ENCODE assay signal across 25 mouse cellular contexts in the genomic region with DNA sequence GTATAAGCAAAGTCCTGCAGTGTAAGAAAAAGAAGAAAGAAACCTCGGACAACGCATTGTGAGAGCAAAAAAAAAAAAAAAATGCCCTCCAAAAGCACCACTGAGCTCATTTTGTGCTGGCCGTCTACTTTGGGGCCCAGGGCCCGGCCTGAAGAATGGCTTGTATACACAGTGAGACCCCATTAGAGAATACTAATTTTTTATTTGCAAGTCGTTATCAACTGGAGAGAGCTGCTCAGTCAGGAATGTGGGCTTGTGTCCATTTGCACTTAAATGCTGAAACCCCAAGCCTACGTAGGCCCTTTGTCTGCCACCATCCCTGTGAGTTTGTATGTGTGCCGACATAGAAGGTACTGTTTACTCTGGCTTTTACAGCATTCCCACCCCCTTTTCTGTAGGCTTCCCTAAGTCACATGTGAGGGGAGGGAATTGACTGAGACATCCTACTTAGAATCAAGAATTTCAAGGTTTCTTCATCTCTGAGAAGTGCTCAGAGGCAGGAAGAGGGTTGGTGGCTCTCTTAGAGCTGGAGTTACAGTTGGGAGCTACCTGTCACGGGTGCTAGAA. TPM values are rescaled to one million over a fixed set of nuclear protein-coding genes. Genes with fewer than 3 reads are reported as not detected.
A peak's percentile ranks its signal among the peaks of the same experiment; 100 is the strongest.
DNase-seq lines count a peak whose midpoint lies in the region; ATAC-seq and TF ChIP-seq lines count a peak whose summit lies in the region.
"Had no signal": no experiment of that assay in that cellular context is flagged by ENCODE, and none has a peak within 500 bp of the region (broad histone marks: within the 10 kb centered on the region; RNA-seq: fewer than 3 reads in every experiment).

No protein-coding gene starts in this region.

- no peak for TF ChIP-seq EP300 in stomach, postnatal 0 days (optimal IDR thresholded peaks at IDR 0.05)

- H3K9ac ChIP-seq in hindbrain, embryonic 11.5 days (ENCODE audit: low read depth, low read length): no peak overlapping the region
- H3K9ac ChIP-seq in stomach, embryonic 14.5 days (replicated peaks; ENCODE audit: low read depth, low read length): no peak overlapping the region
- no peak overlapping the region for H3K9ac ChIP-seq in stomach, postnatal 0 days (ENCODE audit: low read length)
- no peak overlapping the region for H3K9ac ChIP-seq in hindbrain, embryonic 16.5 days (ENCODE audit: low read depth, low read length)
- H3K9ac ChIP-seq: limb, embryonic 12.5 days; liver, embryonic 13.5 days; neural tube, embryonic 12.5 days had no signal

- DNase-seq in hindbrain, embryonic 11.5 days (ENCODE audit: low spot score): peak; percentile 11
- no peak for DNase-seq in hindbrain, embryonic 10.5 days (ENCODE audit: low spot score)
- no peak for DNase-seq in stomach, postnatal 0 days (ENCODE audit: low spot score)
- DNase-seq in gastrocnemius, postnatal 14 days: no peak
- DNase-seq in ovary, postnatal 36 days (ENCODE audit: low spot score): no peak
- DNase-seq: cerebellum, postnatal 25 days; gastrocnemius, postnatal 36 days; heart, postnatal 10 days; kidney, adult 8-10 months; kidney, postnatal 25 days; liver, embryonic 13.5 days; right cerebral cortex, postnatal 25 days; thymus, adult 18-20 months had no signal

- no peaks in the 10 kb centered on the region for H3K9me3 ChIP-seq in hindbrain, embryonic 11.5 days (ENCODE audit: control insufficient read depth, low read length)
- no peaks in the 10 kb centered on the region for H3K9me3 ChIP-seq in hindbrain, embryonic 10.5 days
- no peaks in the 10 kb centered on the region for H3K9me3 ChIP-seq in stomach, embryonic 14.5 days (ENCODE audit: control insufficient read depth, low read depth, low read length)
- no peaks in the 10 kb centered on the region for H3K9me3 ChIP-seq in stomach, postnatal 0 days (ENCODE audit: control insufficient read depth, low read length)
- no peaks in the 10 kb centered on the region for H3K9me3 ChIP-seq in hindbrain, embryonic 16.5 days (ENCODE audit: control insufficient read depth, low read length)
- H3K9me3 ChIP-seq: embryonic facial prominence, embryonic 10.5 days; G1E; heart, embryonic 10.5 days; limb, embryonic 12.5 days; liver, embryonic 13.5 days; neural tube, embryonic 12.5 days had no signal

- H3K4me2 ChIP-seq in hindbrain, embryonic 11.5 days (replicated peaks; ENCODE audit: low read depth, low read length): no peak overlapping the region
- no peak overlapping the region for H3K4me2 ChIP-seq in stomach, embryonic 14.5 days (replicated peaks; ENCODE audit: low read depth, low read length)
- no peak overlapping the region for H3K4me2 ChIP-seq in stomach, postnatal 0 days (replicated peaks; ENCODE audit: low read depth)
- H3K4me2 ChIP-seq in hindbrain, embryonic 16.5 days (ENCODE audit: low read length): no peak overlapping the region
- H3K4me2 ChIP-seq: limb, embryonic 12.5 days; liver, embryonic 13.5 days; neural tube, embryonic 12.5 days had no signal

- ATAC-seq in hindbrain, embryonic 11.5 days (ENCODE audit: low FRiP score): peak; percentile 53; the same call in 1 of the 2 replicates
- ATAC-seq in stomach, embryonic 14.5 days (ENCODE audit: insufficient number of reproducible peaks, insufficient read depth, low FRiP score, low read depth): 0 out of 2 replicates have a peak, but pooled peaks have one; percentile 37
- no peak for ATAC-seq in stomach, postnatal 0 days (ENCODE audit: low FRiP score, low TSS enrichment)
- 0 out of 2 replicates have a peak, but pooled peaks have one; percentile 24 for ATAC-seq in hindbrain, embryonic 16.5 days
- ATAC-seq: inflammation-experienced regulatory T-cells, adult 6 months had no signal

- no peak overlapping the region for H3K27ac ChIP-seq in hindbrain, embryonic 11.5 days (ENCODE audit: low read depth, low read length)
- no peak overlapping the region for H3K27ac ChIP-seq in hindbrain, embryonic 10.5 days
- H3K27ac ChIP-seq in stomach, embryonic 14.5 days (ENCODE audit: low read length): peak overlapping the region; percentile 27; the same call in 1 of the 2 replicates
- no peak overlapping the region for H3K27ac ChIP-seq in stomach, postnatal 0 days (replicated peaks)
- H3K27ac ChIP-seq in hindbrain, embryonic 16.5 days (ENCODE audit: low read depth, low read length): peak overlapping the region; percentile 48; the same call in 1 of the 2 replicates
- H3K27ac ChIP-seq: embryonic facial prominence, embryonic 10.5 days; heart, embryonic 10.5 days; limb, embryonic 12.5 days; liver, embryonic 13.5 days; macrophage; neural tube, embryonic 12.5 days had no signal

- H3K4me1 ChIP-seq in hindbrain, embryonic 11.5 days (replicated peaks; ENCODE audit: control insufficient read depth, insufficient read depth, low read length): no peaks in the 10 kb centered on the region
- H3K4me1 ChIP-seq in hindbrain, embryonic 10.5 days (replicated peaks): peaks cover 4% of the 10 kb centered on the region; the same call in 1 of the 2 replicates
- H3K4me1 ChIP-seq in stomach, embryonic 14.5 days (ENCODE audit: control insufficient read depth, insufficient read depth, low read length): no peaks in the 10 kb centered on the region
- H3K4me1 ChIP-seq in stomach, postnatal 0 days (replicated peaks; ENCODE audit: control insufficient read depth, insufficient read depth): no peaks in the 10 kb centered on the region
- H3K4me1 ChIP-seq in hindbrain, embryonic 16.5 days (ENCODE audit: control insufficient read depth, insufficient read depth, low read depth, low read length): no peaks in the 10 kb centered on the region
- H3K4me1 ChIP-seq: embryonic facial prominence, embryonic 10.5 days; heart, embryonic 10.5 days; limb, embryonic 12.5 days; liver, embryonic 13.5 days; neural tube, embryonic 12.5 days had no signal

- intact Hi-C loops in gastrocnemius, postnatal 14 days (cut with DNase I; ENCODE audit: low total_unique reads): no loop called here

- no peaks in the 10 kb centered on the region for H3K27me3 ChIP-seq in hindbrain, embryonic 11.5 days (ENCODE audit: control insufficient read depth, insufficient read depth, low read length)
- H3K27me3 ChIP-seq in hindbrain, embryonic 10.5 days (ENCODE audit: insufficient read depth, poor library complexity, severe bottlenecking): no peaks in the 10 kb centered on the region
- H3K27me3 ChIP-seq in stomach, embryonic 14.5 days (ENCODE audit: control insufficient read depth, insufficient read depth, low read length): no peaks in the 10 kb centered on the region
- H3K27me3 ChIP-seq in stomach, postnatal 0 days (ENCODE audit: control insufficient read depth, insufficient read depth, low read length): no peaks in the 10 kb centered on the region
- H3K27me3 ChIP-seq in hindbrain, embryonic 16.5 days (replicated peaks; ENCODE audit: control insufficient read depth, insufficient read depth, low read length): no peaks in the 10 kb centered on the region
- H3K27me3 ChIP-seq: limb, embryonic 12.5 days; liver, embryonic 13.5 days; neural tube, embryonic 12.5 days had no signal

- no peak for TF ChIP-seq CTCF in stomach, postnatal 0 days (IDR thresholded peaks at IDR 0.05; ENCODE audit: low read depth)

- H3K36me3 ChIP-seq in hindbrain, embryonic 11.5 days (ENCODE audit: control insufficient read depth, insufficient read depth, low read length): no peaks in the 10 kb centered on the region
- peaks cover 33% of the 10 kb centered on the region for H3K36me3 ChIP-seq in hindbrain, embryonic 10.5 days
- peaks cover 9% of the 10 kb centered on the region; the same call in 1 of the 2 replicates for H3K36me3 ChIP-seq in stomach, embryonic 14.5 days (ENCODE audit: control insufficient read depth, insufficient read depth, low read length)
- no peaks in the 10 kb centered on the region for H3K36me3 ChIP-seq in stomach, postnatal 0 days (ENCODE audit: control insufficient read depth, insufficient read depth, low read length)
- peaks cover 8% of the 10 kb centered on the region for H3K36me3 ChIP-seq in hindbrain, embryonic 16.5 days (ENCODE audit: control insufficient read depth, insufficient read depth, low read length)

- WGBS in hindbrain, embryonic 11.5 days: 52% methylated on average over 8 of the region's 8 CpGs
- 57% methylated on average over 8 of the region's 8 CpGs for WGBS in hindbrain, embryonic 10.5 days
- WGBS in stomach, embryonic 14.5 days: 31% methylated on average over 8 of the region's 8 CpGs
- WGBS in stomach, postnatal 0 days: 31% methylated on average over 8 of the region's 8 CpGs
- WGBS in hindbrain, embryonic 16.5 days: 39% methylated on average over 8 of the region's 8 CpGs

- H3K4me3 ChIP-seq in hindbrain, embryonic 11.5 days (ENCODE audit: low read depth, low read length): no peak overlapping the region
- H3K4me3 ChIP-seq in hindbrain, embryonic 10.5 days: no peak overlapping the region
- no peak overlapping the region for H3K4me3 ChIP-seq in stomach, embryonic 14.5 days (ENCODE audit: low read depth, low read length)
- H3K4me3 ChIP-seq in stomach, postnatal 0 days (ENCODE audit: low read depth, low read length): no peak overlapping the region
- H3K4me3 ChIP-seq in hindbrain, embryonic 16.5 days (ENCODE audit: low read length): no peak overlapping the region
- H3K4me3 ChIP-seq: embryonic facial prominence, embryonic 10.5 days; heart, embryonic 10.5 days; limb, embryonic 12.5 days; liver, embryonic 13.5 days; neural tube, embryonic 12.5 days had no signal

RNA-seq across cellular contexts. Expression of a gene that starts 3.9 kb away (rescaled TPM):
- polyA plus RNA-seq in hindbrain, embryonic 11.5 days (2014; fragmentation: Nextera tagmentation; extraction: Ambion mirVana): not detected in 2 replicates
- polyA plus RNA-seq in hindbrain, embryonic 10.5 days (2016; fragmentation: Nextera tagmentation; extraction: Ambion mirVana): not detected in 2 replicates
- polyA plus RNA-seq in stomach, embryonic 14.5 days (2014; fragmentation: Nextera tagmentation; extraction: Ambion mirVana): not detected in 2 replicates
- polyA plus RNA-seq in stomach, postnatal 0 days (2015; fragmentation: Nextera tagmentation; extraction: Ambion mirVana): not detected in 2 replicates
- polyA plus RNA-seq in hindbrain, embryonic 16.5 days (2015; fragmentation: Nextera tagmentation; extraction: Ambion mirVana): 0.35 TPM in 1 of 2 replicates, not detected in the other
- total RNA-seq in gastrocnemius, postnatal 14 days (2021): not detected
- total RNA-seq: adrenal gland, adult 18-20 months; G1E; gastrocnemius, postnatal 36 days; heart, postnatal 10 days; left cerebral cortex, adult 8-10 months; monocyte, adult 5-6 weeks had no signal
- polyA plus RNA-seq: embryonic facial prominence, embryonic 10.5 days; G1E; heart, embryonic 10.5 days; inflammation-experienced regulatory T-cells, adult 6 months; limb, embryonic 12.5 days; liver, embryonic 13.5 days; macrophage; neural tube, embryonic 12.5 days had no signal

RNA-seq across cellular contexts. Expression of a gene that starts 8.3 kb away (rescaled TPM):
- polyA plus RNA-seq in hindbrain, embryonic 11.5 days (2014; fragmentation: Nextera tagmentation; extraction: Ambion mirVana): not detected in 2 replicates
- not detected in 2 replicates for polyA plus RNA-seq in hindbrain, embryonic 10.5 days (2016; fragmentation: Nextera tagmentation; extraction: Ambion mirVana)
- polyA plus RNA-seq in stomach, embryonic 14.5 days (2014; fragmentation: Nextera tagmentation; extraction: Ambion mirVana): not detected in 2 replicates
- polyA plus RNA-seq in stomach, postnatal 0 days (2015; fragmentation: Nextera tagmentation; extraction: Ambion mirVana): not detected in 2 replicates
- not detected in 2 replicates for polyA plus RNA-seq in hindbrain, embryonic 16.5 days (2015; fragmentation: Nextera tagmentation; extraction: Ambion mirVana)
- not detected for total RNA-seq in gastrocnemius, postnatal 14 days (2021)
- total RNA-seq: adrenal gland, adult 18-20 months; G1E; gastrocnemius, postnatal 36 days; heart, postnatal 10 days; left cerebral cortex, adult 8-10 months; monocyte, adult 5-6 weeks had no signal
- polyA plus RNA-seq: embryonic facial prominence, embryonic 10.5 days; G1E; heart, embryonic 10.5 days; inflammation-experienced regulatory T-cells, adult 6 months; limb, embryonic 12.5 days; liver, embryonic 13.5 days; macrophage; neural tube, embryonic 12.5 days had no signal

RNA-seq across cellular contexts. Expression of a gene that starts 15.5 kb away (rescaled TPM):
- not detected in 2 replicates for polyA plus RNA-seq in hindbrain, embryonic 11.5 days (2014; fragmentation: Nextera tagmentation; extraction: Ambion mirVana)
- polyA plus RNA-seq in hindbrain, embryonic 10.5 days (2016; fragmentation: Nextera tagmentation; extraction: Ambion mirVana): not detected in 2 replicates
- polyA plus RNA-seq in stomach, embryonic 14.5 days (2014; fragmentation: Nextera tagmentation; extraction: Ambion mirVana): 0.11 TPM in 1 of 2 replicates, not detected in the other
- polyA plus RNA-seq in stomach, postnatal 0 days (2015; fragmentation: Nextera tagmentation; extraction: Ambion mirVana): 0.06 and 0.10 TPM in 2 replicates
- not detected in 2 replicates for polyA plus RNA-seq in hindbrain, embryonic 16.5 days (2015; fragmentation: Nextera tagmentation; extraction: Ambion mirVana)
- not detected for total RNA-seq in gastrocnemius, postnatal 14 days (2021)
- total RNA-seq: adrenal gland, adult 18-20 months; heart, postnatal 10 days; left cerebral cortex, adult 8-10 months; monocyte, adult 5-6 weeks had no signal
- polyA plus RNA-seq: embryonic facial prominence, embryonic 10.5 days; G1E; inflammation-experienced regulatory T-cells, adult 6 months; limb, embryonic 12.5 days; liver, embryonic 13.5 days; macrophage; neural tube, embryonic 12.5 days had no signal

RNA-seq across cellular contexts. Expression of a gene that starts 25.0 kb away (rescaled TPM):
- polyA plus RNA-seq in hindbrain, embryonic 11.5 days (2014; fragmentation: Nextera tagmentation; extraction: Ambion mirVana): 22.5 and 23.7 TPM in 2 replicates
- 20.8 and 21.5 TPM in 2 replicates for polyA plus RNA-seq in hindbrain, embryonic 10.5 days (2016; fragmentation: Nextera tagmentation; extraction: Ambion mirVana)
- polyA plus RNA-seq in stomach, embryonic 14.5 days (2014; fragmentation: Nextera tagmentation; extraction: Ambion mirVana): 16.9 and 23.4 TPM in 2 replicates
- 11.5 and 12.8 TPM in 2 replicates for polyA plus RNA-seq in stomach, postnatal 0 days (2015; fragmentation: Nextera tagmentation; extraction: Ambion mirVana)
- polyA plus RNA-seq in hindbrain, embryonic 16.5 days (2015; fragmentation: Nextera tagmentation; extraction: Ambion mirVana): 29.0 and 33.9 TPM in 2 replicates
- total RNA-seq in gastrocnemius, postnatal 14 days (2021): 10 to 100 TPM; 13.2 to 14.0 TPM

RNA-seq across cellular contexts. Expression of a gene that starts 33.4 kb away (rescaled TPM):
- 59.4 and 63.3 TPM in 2 replicates for polyA plus RNA-seq in hindbrain, embryonic 11.5 days (2014; fragmentation: Nextera tagmentation; extraction: Ambion mirVana)
- 68.1 and 70.9 TPM in 2 replicates for polyA plus RNA-seq in hindbrain, embryonic 10.5 days (2016; fragmentation: Nextera tagmentation; extraction: Ambion mirVana)
- 79.4 and 82.8 TPM in 2 replicates for polyA plus RNA-seq in stomach, embryonic 14.5 days (2014; fragmentation: Nextera tagmentation; extraction: Ambion mirVana)
- polyA plus RNA-seq in stomach, postnatal 0 days (2015; fragmentation: Nextera tagmentation; extraction: Ambion mirVana): 50.0 and 52.2 TPM in 2 replicates
- 51.8 and 57.9 TPM in 2 replicates for polyA plus RNA-seq in hindbrain, embryonic 16.5 days (2015; fragmentation: Nextera tagmentation; extraction: Ambion mirVana)
- total RNA-seq in gastrocnemius, postnatal 14 days (2021): 10 to 100 TPM; 30.7 to 34.8 TPM

Comparison
In these comparisons a context has a peak if more than half of its experiments do, and no peak if none do; other contexts are left out.
1. H3K27ac ChIP-seq: peak in stomach, embryonic 14.5 days (single experiment) and hindbrain, embryonic 16.5 days (single experiment); none in hindbrain, embryonic 11.5 days (single experiment), hindbrain, embryonic 10.5 days (single experiment) and stomach, postnatal 0 days (single experiment).